Mouse (Mus musculus) hindbrain, embryonic 15.5 days (tissue): ENCODE measurements around the gene Man2a2. TPM values are rescaled to one million over a fixed set of nuclear protein-coding genes. Genes with fewer than 3 reads are reported as not detected.

Experiments used
- ATAC-seq: fragments of 200-750 bp; cut with Nextera tagmentation; 2 replicates; pipeline ENCODE4 v1.8.0; 2017; ENCODE audit warnings: low read depth, moderate number of reproducible peaks, moderate TSS enrichment; ENCODE audit not compliant: low FRiP score
- H3K27ac ChIP-seq: fragments of 300-500 bp; sonication (generic); replicated peaks from 2 replicates; pipeline ENCODE4 v1.5.1; 2015; ENCODE audit warnings: mild to moderate bottlenecking, inconsistent platforms
- H3K27me3 ChIP-seq: fragments of 300-500 bp; sonication (generic); 2 replicates; pipeline ENCODE4 v1.6.1; 2015; ENCODE audit warnings: control low read depth, inconsistent platforms
- H3K36me3 ChIP-seq: fragments of 300-500 bp; sonication (generic); 2 replicates; pipeline ENCODE4 v1.6.1; 2015; ENCODE audit warnings: control low read depth, inconsistent platforms
- H3K4me1 ChIP-seq: fragments of 300-500 bp; sonication (generic); replicated peaks from 2 replicates; pipeline ENCODE4 v1.6.1; 2015; ENCODE audit warnings: control low read depth, inconsistent platforms
- H3K4me2 ChIP-seq: fragments of 300-500 bp; sonication (generic); 2 replicates; pipeline ENCODE4 v1.6.1; 2015; ENCODE audit warnings: moderate library complexity, mild to moderate bottlenecking, inconsistent platforms
- H3K4me3 ChIP-seq: fragments of 300-500 bp; sonication (generic); 2 replicates; pipeline ENCODE4 v1.5.1; 2015; ENCODE audit warnings: mild to moderate bottlenecking, inconsistent platforms
- H3K9ac ChIP-seq: fragments of 300-500 bp; sonication (generic); 2 replicates; pipeline ENCODE4 v1.6.1; 2015; ENCODE audit warnings: inconsistent platforms
- H3K9me3 ChIP-seq: fragments of 300-500 bp; sonication (generic); 2 replicates; pipeline ENCODE4 v1.6.1; 2016; ENCODE audit warnings: control low read depth, inconsistent platforms
- WGBS: fragments of 180-500 bp; shearing (Covaris S2); methylation state at CpG from one replicate; pipeline ENCODE4 v1.1.7; 2015; 5-methylcytosine and 5-hydroxymethylcytosine counted together
- polyA plus RNA-seq: library from polyadenylated mRNA; unstranded; fragments of >200 nt; fragmentation: Nextera tagmentation; extraction: Ambion mirVana; gene quantifications from 2 replicates; pipeline ENCODE4 v1.2.1, GENCODE M21; 2015

Gene Man2a2
- polyA plus RNA-seq, 1 experiment from 2014 or later: 26.5 TPM

GRCm38 (mm10) chr7:80324043-80324815 is 46.9 kb downstream of the Man2a2 start, which contains the start of gene Rccd1:
Gene Rccd1 (minus strand): TSS chr7:80324454.
- H3K27me3 ChIP-seq: no peaks in the 10 kb centered on the region
- H3K27ac ChIP-seq: peak within 1 kb of the TSS; percentile 95
- ATAC-seq: peak; percentile 99
- H3K9me3 ChIP-seq: no peaks in the 10 kb centered on the region
- peak within 1 kb of the TSS; percentile 67 for H3K4me2 ChIP-seq
- peak within 1 kb of the TSS; percentile 56 for H3K9ac ChIP-seq
- H3K4me1 ChIP-seq: peaks cover 27% of the 10 kb centered on the region
- WGBS: 2% methylated on average over 38 of the region's 38 CpGs
- peak within 1 kb of the TSS; percentile 62 for H3K4me3 ChIP-seq
- peaks cover 38% of the 10 kb centered on the region for H3K36me3 ChIP-seq

DNA sequence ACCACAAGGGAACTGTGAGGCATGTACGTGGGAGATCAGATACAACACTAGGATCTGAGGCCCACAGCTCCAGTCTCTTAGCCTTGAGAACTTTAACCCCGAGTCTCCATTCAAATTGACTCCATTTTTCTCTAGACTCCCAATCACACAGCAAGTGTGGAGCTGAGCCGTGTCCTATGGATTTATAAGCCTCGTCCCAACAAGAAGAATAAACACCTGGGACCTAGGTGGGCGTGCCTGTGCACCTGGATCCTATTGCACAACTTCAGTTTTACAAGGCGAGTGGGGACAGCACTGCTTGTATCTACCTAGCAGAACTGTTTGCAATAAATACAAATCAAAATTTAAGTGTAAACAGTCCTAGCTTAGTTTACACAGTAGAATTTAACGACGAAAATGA is 47.8 kb downstream of the Man2a2 start:
- H3K4me3 ChIP-seq: peak overlapping the region; percentile 62
- H3K9ac ChIP-seq: peak overlapping the region; percentile 56
- no peaks in the 10 kb centered on the region for H3K27me3 ChIP-seq
- H3K9me3 ChIP-seq: no peaks in the 10 kb centered on the region
- no peak for ATAC-seq
- H3K27ac ChIP-seq: peak overlapping the region; percentile 95
- H3K4me1 ChIP-seq: peaks cover 27% of the 10 kb centered on the region
- WGBS: 22% methylated on average over 8 of the region's 8 CpGs
- H3K36me3 ChIP-seq: peaks cover 37% of the 10 kb centered on the region
- H3K4me2 ChIP-seq: peak overlapping the region; percentile 67

DNA sequence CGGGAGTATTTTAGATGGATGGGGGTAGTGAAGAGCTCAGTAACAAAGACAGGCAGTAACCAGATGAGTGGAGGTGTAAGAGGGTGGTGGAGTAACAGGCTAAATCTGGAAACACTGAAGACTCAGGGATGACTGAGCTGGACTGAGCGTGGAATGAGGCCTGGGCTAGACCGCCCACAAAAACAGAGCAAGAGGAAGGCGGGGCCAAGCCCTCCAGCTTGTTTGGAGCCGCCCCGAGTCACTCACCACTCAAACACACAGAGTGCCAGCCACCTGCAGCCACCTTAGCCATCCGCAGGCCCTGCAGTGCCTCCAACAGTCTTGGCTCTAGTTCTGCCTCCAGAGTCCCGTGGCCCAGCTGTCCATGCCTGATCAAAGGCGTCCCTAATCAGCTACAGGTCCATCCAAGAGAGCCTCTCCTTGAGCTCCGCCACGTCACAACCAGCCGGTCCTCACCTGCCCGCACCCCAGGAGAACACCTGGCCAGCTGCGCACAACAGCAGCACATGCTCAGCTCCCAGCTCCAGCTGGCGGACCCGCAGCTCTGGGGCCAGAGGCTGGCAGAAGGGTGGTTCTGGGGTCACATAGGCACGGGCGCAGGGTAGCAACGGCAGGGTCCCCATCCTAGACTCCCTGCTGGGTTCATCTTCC is 51.2 kb downstream of the Man2a2 start:
- Histone ChIP-seq H3K27me3 (no peaks in the 10 kb centered on the region), H3K4me1 (peaks cover 21% of the 10 kb centered on the region), H3K36me3 (peaks cover 20% of the 10 kb centered on the region), H3K9ac (no peak overlapping the region), H3K9me3 (no peaks in the 10 kb centered on the region), H3K27ac (no peak overlapping the region), H3K4me2 (no peak overlapping the region), H3K4me3 (no peak overlapping the region)
- WGBS: 85% methylated on average over 19 of the region's 19 CpGs
- ATAC-seq: no peak

GRCm38 (mm10) chr7:80318670-80319069 is 52.5 kb downstream of the Man2a2 start:
- peaks cover 19% of the 10 kb centered on the region for H3K4me1 ChIP-seq
- WGBS: 92% methylated on average over 4 of the region's 4 CpGs
- no peak overlapping the region for H3K4me3 ChIP-seq
- no peak overlapping the region for H3K4me2 ChIP-seq
- no peak for ATAC-seq
- no peak overlapping the region for H3K9ac ChIP-seq
- H3K27ac ChIP-seq: no peak overlapping the region
- H3K9me3 ChIP-seq: no peaks in the 10 kb centered on the region
- peaks cover 25% of the 10 kb centered on the region for H3K36me3 ChIP-seq
- no peaks in the 10 kb centered on the region for H3K27me3 ChIP-seq

- no peak overlapping the region for H3K27ac ChIP-seq
- H3K36me3 ChIP-seq: peaks cover 25% of the 10 kb centered on the region
- H3K9me3 ChIP-seq: no peaks in the 10 kb centered on the region
- no peak overlapping the region for H3K4me3 ChIP-seq
- H3K4me1 ChIP-seq: peaks cover 9% of the 10 kb centered on the region
- H3K27me3 ChIP-seq: no peaks in the 10 kb centered on the region
- no peak overlapping the region for H3K9ac ChIP-seq
- 79% methylated on average over 1 of the region's 1 CpGs for WGBS
- no peak overlapping the region for H3K4me2 ChIP-seq
- ATAC-seq: no peak
Observed at GRCm38 (mm10) chr7:80317439-80318115, 53.6 kb downstream of the Man2a2 start.

DNA sequence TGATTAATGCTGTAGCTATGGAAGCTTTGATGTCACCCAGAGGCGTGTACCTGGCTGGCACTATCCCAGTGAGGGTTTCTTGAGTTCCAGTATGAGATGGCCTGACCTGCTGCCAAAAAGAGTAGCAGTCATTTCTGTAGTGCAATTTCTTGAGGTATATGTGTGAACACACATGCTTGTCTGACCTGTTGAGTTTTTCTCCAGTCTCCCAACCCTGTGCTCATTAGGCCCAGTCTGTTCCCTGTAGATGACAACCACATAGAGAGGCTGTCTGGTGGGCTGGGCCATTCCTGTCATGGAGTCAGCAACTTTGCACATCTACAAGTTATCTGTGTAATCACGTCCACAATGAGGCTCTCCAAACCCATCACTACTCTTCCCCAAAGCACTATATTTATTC is 55.4 kb downstream of the Man2a2 start:
- Histone ChIP-seq H3K9me3 (no peaks in the 10 kb centered on the region), H3K27ac (no peak overlapping the region), H3K4me1 (no peaks in the 10 kb centered on the region), H3K4me2 (no peak overlapping the region), H3K27me3 (no peaks in the 10 kb centered on the region), H3K4me3 (no peak overlapping the region), H3K36me3 (peaks cover 29% of the 10 kb centered on the region), H3K9ac (no peak overlapping the region)
- ATAC-seq: no peak
- 88% methylated on average over 2 of the region's 2 CpGs for WGBS

GRCm38 (mm10) chr7:80310771-80311170 is 60.4 kb downstream of the Man2a2 start:
- Histone ChIP-seq H3K9ac (no peak overlapping the region), H3K4me3 (no peak overlapping the region), H3K9me3 (no peaks in the 10 kb centered on the region), H3K4me1 (no peaks in the 10 kb centered on the region), H3K27me3 (no peaks in the 10 kb centered on the region), H3K27ac (no peak overlapping the region), H3K36me3 (peaks cover 14% of the 10 kb centered on the region), H3K4me2 (no peak overlapping the region)
- no peak for ATAC-seq
- 88% methylated on average over 7 of the region's 7 CpGs for WGBS

- no peak overlapping the region for H3K4me3 ChIP-seq
- H3K9ac ChIP-seq: no peak overlapping the region
- peaks cover 4% of the 10 kb centered on the region; the same call in 1 of the 2 replicates for H3K36me3 ChIP-seq
- no peaks in the 10 kb centered on the region for H3K4me1 ChIP-seq
- no peaks in the 10 kb centered on the region for H3K9me3 ChIP-seq
- H3K4me2 ChIP-seq: no peak overlapping the region
- no peak overlapping the region for H3K27ac ChIP-seq
- no peak for ATAC-seq
- 84% methylated on average over 3 of the region's 3 CpGs for WGBS
- no peaks in the 10 kb centered on the region for H3K27me3 ChIP-seq
Observed at GRCm38 (mm10) chr7:80307766-80308165, 63.4 kb downstream of the Man2a2 start.

GRCm38 (mm10) chr7:80301522-80301921 is 69.7 kb downstream of the Man2a2 start:
- Histone ChIP-seq H3K4me1 (no peaks in the 10 kb centered on the region; the same call in 1 of the 2 replicates), H3K9ac (no peak overlapping the region), H3K4me2 (no peak overlapping the region), H3K9me3 (no peaks in the 10 kb centered on the region), H3K27ac (no peak overlapping the region), H3K36me3 (no peaks in the 10 kb centered on the region), H3K27me3 (no peaks in the 10 kb centered on the region), H3K4me3 (no peak overlapping the region)
- WGBS: 88% methylated on average over 2 of the region's 2 CpGs
- no peak for ATAC-seq

GRCm38 (mm10) chr7:80299568-80299967 is 71.6 kb downstream of the Man2a2 start:
- 89% methylated on average over 3 of the region's 3 CpGs for WGBS
- ATAC-seq: no peak
- Histone ChIP-seq H3K9ac (no peak overlapping the region), H3K4me3 (no peak overlapping the region), H3K9me3 (no peaks in the 10 kb centered on the region), H3K27ac (no peak overlapping the region; the same call in 1 of the 2 replicates), H3K36me3 (no peaks in the 10 kb centered on the region), H3K4me2 (no peak overlapping the region), H3K27me3 (no peaks in the 10 kb centered on the region), H3K4me1 (peaks cover 4% of the 10 kb centered on the region; the same call in 1 of the 2 replicates)
